ENCODE assay signal across 8 mouse cellular contexts in genomic region chr8:124192976-124193375, GRCm38 (mm10). TPM values are rescaled to one million over a fixed set of nuclear protein-coding genes. Genes with fewer than 3 reads are reported as not detected.
DNase-seq lines count a peak whose midpoint lies in the region.

No protein-coding gene starts in this region.

- intact Hi-C loops in heart, postnatal 25 days (cut with DNase I), result no loop called here

- peak; percentile 14 for DNase-seq in ovary, adult 18-20 months (ENCODE audit: low spot score)
- DNase-seq in ovary, postnatal 36 days (ENCODE audit: low spot score), result no peak
- peak; percentile 82 for DNase-seq in brain, adult 2 months (ENCODE audit: low read depth, low spot score)
- peak; percentile 78 for DNase-seq in heart, postnatal 25 days (ENCODE audit: low spot score)
- DNase-seq in lung, postnatal 4 days, result peak; percentile 41 to 64
- DNase-seq in frontal cortex, postnatal 36 days (ENCODE audit: low spot score in 2 of 2), result no peak
- no peak for DNase-seq in spleen, adult 18-20 months
- no peak for DNase-seq in cerebellum, postnatal 14 days

RNA-seq across cellular contexts. Expression of gene Galnt2, which starts 38.2 kb away (rescaled TPM):
- 10 to 100 TPM; 37.7 to 41.6 TPM for total RNA-seq in heart, postnatal 25 days (2021)

Comparison
In these comparisons a context has a peak if more than half of its experiments do, and no peak if none do; other contexts are left out.
1. DNase-seq: peak in ovary, adult 18-20 months (single experiment), brain, adult 2 months (single experiment), heart, postnatal 25 days (single experiment) and lung, postnatal 4 days (2 of 2); none in ovary, postnatal 36 days (single experiment), frontal cortex, postnatal 36 days (0 of 2), spleen, adult 18-20 months (0 of 2) and cerebellum, postnatal 14 days (0 of 2).